Mouse (Mus musculus) midbrain, embryonic 14.5 days (tissue): ENCODE measurements at regions not wholly inside any gene's neighbourhood (a gene's known extent, or its start where the extent isn't known, plus 50 kb on each side); places are given as distances from the start of the nearest gene placed in this dataset.
A peak's percentile ranks its signal among the peaks of the same experiment; 100 is the strongest.

Experiments used
- ATAC-seq: fragments of 200-750 bp; cut with Nextera tagmentation; 2 replicates; pipeline ENCODE4 v1.8.0; 2017; ENCODE audit warnings: moderate number of reproducible peaks, moderate library complexity; ENCODE audit not compliant: low FRiP score, low TSS enrichment
- DNase-seq: peaks from one replicate; pipeline ENCODE4 v3.0.0-alpha.2; 2015
- H3K27ac ChIP-seq: fragments of 300-500 bp; sonication (generic); replicated peaks from 2 replicates; pipeline ENCODE4 v1.5.1; 2014; ENCODE audit warnings: mild to moderate bottlenecking, low read depth, low read length, moderate library complexity
- H3K27me3 ChIP-seq: fragments of 300-500 bp; sonication (generic); 2 replicates; pipeline ENCODE4 v1.6.1; 2014; ENCODE audit warnings: low read length, control low read depth, mixed read lengths; ENCODE audit not compliant: control insufficient read depth, insufficient read depth
- H3K36me3 ChIP-seq: fragments of 300-500 bp; sonication (generic); 2 replicates; pipeline ENCODE4 v1.6.1; 2014; ENCODE audit warnings: low read length, control low read depth; ENCODE audit not compliant: control insufficient read depth, insufficient read depth
- H3K4me1 ChIP-seq: fragments of 300-500 bp; sonication (generic); 2 replicates; pipeline ENCODE4 v1.6.1; 2014; ENCODE audit warnings: mild to moderate bottlenecking, antibody characterized with exemption, low read length, control low read depth; ENCODE audit not compliant: control insufficient read depth, insufficient read depth
- H3K4me2 ChIP-seq: fragments of 300-500 bp; sonication (generic); 2 replicates; pipeline ENCODE4 v1.6.1; 2014; ENCODE audit warnings: mild to moderate bottlenecking, low read length, moderate library complexity
- H3K4me3 ChIP-seq: fragments of 300-500 bp; sonication (generic); replicated peaks from 2 replicates; pipeline ENCODE4 v1.5.1; 2014; ENCODE audit warnings: low read depth, low read length
- H3K9ac ChIP-seq: fragments of 300-500 bp; sonication (generic); replicated peaks from 2 replicates; pipeline ENCODE4 v1.6.1; 2014; ENCODE audit warnings: mild to moderate bottlenecking, low read length, moderate library complexity
- H3K9me3 ChIP-seq: fragments of 300-500 bp; sonication (generic); 2 replicates; pipeline ENCODE4 v1.6.1; 2016; ENCODE audit warnings: low read length, control low read depth, mixed read lengths; ENCODE audit not compliant: control insufficient read depth
- WGBS: fragments of 180-500 bp; shearing (Covaris S2); extraction: QIAGEN DNeasy Blood & Tissue Kit; methylation state at CpG from one replicate; pipeline ENCODE4 v1.1.7; 2014; 5-methylcytosine and 5-hydroxymethylcytosine counted together

- peaks cover 5% of the 10 kb centered on the region; the same call in 1 of the 2 replicates for H3K4me1 ChIP-seq
- H3K4me2 ChIP-seq = no peak overlapping the region
- DNase-seq = no peak
- no peak overlapping the region for H3K4me3 ChIP-seq
- ATAC-seq = no peak
- H3K36me3 ChIP-seq = no peaks in the 10 kb centered on the region
- H3K9me3 ChIP-seq = no peaks in the 10 kb centered on the region
- no peak overlapping the region for H3K27ac ChIP-seq
- H3K27me3 ChIP-seq = no peaks in the 10 kb centered on the region
- H3K9ac ChIP-seq = no peak overlapping the region
Measured at GRCm38 (mm10) chr3:66486658-66487057, 190.0 kb upstream of the Veph1 start.

GRCm38 (mm10) chr3:66486184-66486583 is 189.5 kb upstream of the Veph1 start:
- Histone ChIP-seq H3K4me2 (no peak overlapping the region), H3K36me3 (no peaks in the 10 kb centered on the region), H3K9ac (no peak overlapping the region), H3K27ac (no peak overlapping the region), H3K4me3 (no peak overlapping the region), H3K4me1 (peaks cover 5% of the 10 kb centered on the region; the same call in 1 of the 2 replicates), H3K9me3 (no peaks in the 10 kb centered on the region), H3K27me3 (no peaks in the 10 kb centered on the region)
- 95% methylated on average over 1 of the region's 1 CpGs for WGBS
- ATAC-seq = no peak
- DNase-seq = no peak

- peak; percentile 65 for DNase-seq
- Histone ChIP-seq H3K9me3 (no peaks in the 10 kb centered on the region), H3K4me2 (no peak overlapping the region), H3K36me3 (no peaks in the 10 kb centered on the region), H3K4me1 (0 out of 2 replicates have a peak, but pooled peaks cover 4% of the 10 kb centered on the region), H3K4me3 (no peak overlapping the region), H3K27ac (no peak overlapping the region), H3K9ac (no peak overlapping the region), H3K27me3 (no peaks in the 10 kb centered on the region)
- no peak; the same call in 1 of the 2 replicates for ATAC-seq
- 53% methylated on average over 6 of the region's 6 CpGs for WGBS
Measured at GRCm38 (mm10) chr3:66480718-66481117, 184.1 kb upstream of the Veph1 start.

GRCm38 (mm10) chr3:66479266-66479665 is 182.6 kb upstream of the Veph1 start:
- 0 out of 2 replicates have a peak, but pooled peaks cover 4% of the 10 kb centered on the region for H3K4me1 ChIP-seq
- WGBS = 50% methylated on average over 4 of the region's 4 CpGs
- ATAC-seq (no peak), DNase-seq (no peak)
- H3K27ac ChIP-seq = no peak overlapping the region
- H3K27me3 ChIP-seq = no peaks in the 10 kb centered on the region
- no peak overlapping the region for H3K4me3 ChIP-seq
- H3K9me3 ChIP-seq = no peaks in the 10 kb centered on the region
- no peaks in the 10 kb centered on the region for H3K36me3 ChIP-seq
- H3K9ac ChIP-seq = no peak overlapping the region
- no peak overlapping the region for H3K4me2 ChIP-seq

- Histone ChIP-seq H3K4me3 (no peak overlapping the region), H3K9ac (no peak overlapping the region), H3K4me2 (no peak overlapping the region), H3K27ac (no peak overlapping the region), H3K36me3 (no peaks in the 10 kb centered on the region), H3K4me1 (no peaks in the 10 kb centered on the region), H3K9me3 (no peaks in the 10 kb centered on the region), H3K27me3 (no peaks in the 10 kb centered on the region)
- ATAC-seq (no peak), DNase-seq (no peak)
- 82% methylated on average over 5 of the region's 5 CpGs for WGBS
Measured at GRCm38 (mm10) chr3:66466321-66466720, 169.7 kb upstream of the Veph1 start.

- Histone ChIP-seq H3K36me3 (no peaks in the 10 kb centered on the region), H3K4me3 (no peak overlapping the region), H3K4me2 (no peak overlapping the region), H3K27me3 (no peaks in the 10 kb centered on the region), H3K4me1 (no peaks in the 10 kb centered on the region), H3K27ac (no peak overlapping the region), H3K9ac (no peak overlapping the region), H3K9me3 (no peaks in the 10 kb centered on the region)
- 82% methylated on average over 1 of the region's 1 CpGs for WGBS
- DNase-seq (no peak), ATAC-seq (no peak)
Measured at GRCm38 (mm10) chr3:66465371-66465770, 168.7 kb upstream of the Veph1 start.

- no peaks in the 10 kb centered on the region for H3K36me3 ChIP-seq
- H3K27ac ChIP-seq = no peak overlapping the region
- no peak overlapping the region for H3K4me3 ChIP-seq
- no peak for ATAC-seq
- no peaks in the 10 kb centered on the region for H3K4me1 ChIP-seq
- H3K9ac ChIP-seq = no peak overlapping the region
- H3K27me3 ChIP-seq = no peaks in the 10 kb centered on the region
- H3K4me2 ChIP-seq = no peak overlapping the region
- 81% methylated on average over 1 of the region's 1 CpGs for WGBS
- DNase-seq = no peak
- H3K9me3 ChIP-seq = no peaks in the 10 kb centered on the region
Measured at GRCm38 (mm10) chr3:66462341-66462740, 165.7 kb upstream of the Veph1 start.

GRCm38 (mm10) chr3:66446274-66447159 is 149.9 kb upstream of the Veph1 start:
- no peak overlapping the region for H3K4me2 ChIP-seq
- no peak overlapping the region for H3K27ac ChIP-seq
- DNase-seq (no peak), ATAC-seq (no peak)
- no peaks in the 10 kb centered on the region for H3K4me1 ChIP-seq
- H3K9me3 ChIP-seq = no peaks in the 10 kb centered on the region
- no peak overlapping the region for H3K9ac ChIP-seq
- WGBS = 86% methylated on average over 10 of the region's 10 CpGs
- no peaks in the 10 kb centered on the region for H3K27me3 ChIP-seq
- no peaks in the 10 kb centered on the region for H3K36me3 ChIP-seq
- H3K4me3 ChIP-seq = no peak overlapping the region

GRCm38 (mm10) chr3:66433216-66433615 is 136.6 kb upstream of the Veph1 start:
- no peak for ATAC-seq
- H3K27ac ChIP-seq = no peak overlapping the region
- H3K36me3 ChIP-seq = no peaks in the 10 kb centered on the region
- H3K4me1 ChIP-seq = peaks cover 4% of the 10 kb centered on the region; the same call in 1 of the 2 replicates
- H3K9me3 ChIP-seq = no peaks in the 10 kb centered on the region
- H3K9ac ChIP-seq = no peak overlapping the region
- no peaks in the 10 kb centered on the region for H3K27me3 ChIP-seq
- H3K4me2 ChIP-seq = no peak overlapping the region
- DNase-seq = no peak
- no peak overlapping the region for H3K4me3 ChIP-seq
